Mouse (Mus musculus): ENCODE data around the gene Fkbp15. TPM values are rescaled to one million over a fixed set of nuclear protein-coding genes. Genes with fewer than 3 reads are reported as not detected.

Gene Fkbp15
- polyA plus RNA-seq, 1 experiment from 2014 or later: 15.0 TPM

DNA sequence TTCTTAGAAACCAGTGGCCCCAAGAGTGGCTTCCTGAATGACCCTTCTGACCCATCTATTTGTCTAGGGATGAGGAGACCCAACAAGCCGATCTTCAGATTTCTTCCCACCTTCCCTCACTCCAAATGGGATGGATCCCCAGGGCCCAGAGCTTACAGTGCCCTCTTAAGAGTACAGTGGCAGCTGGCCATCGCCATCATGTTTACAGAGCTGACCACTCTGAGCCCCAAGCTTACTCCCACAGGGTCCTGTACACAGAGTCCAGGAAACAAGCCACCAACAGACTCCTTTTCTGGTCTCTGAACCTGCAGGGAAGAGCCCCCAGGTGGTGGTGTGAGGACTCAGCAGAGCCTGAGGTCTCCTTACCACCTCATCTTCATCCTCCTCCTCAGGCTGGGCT, 57.6 kb downstream of the Fkbp15 start:
- no peak overlapping the region for H3K27ac ChIP-seq (replicated peaks)
- H3K4me1 ChIP-seq (replicated peaks; ENCODE audit: control insufficient read depth, insufficient read depth): no peaks in the 10 kb centered on the region
- H3K9me3 ChIP-seq (ENCODE audit: control insufficient read depth, low read length): no peaks in the 10 kb centered on the region
- 0 out of 2 replicates have a peak, but pooled peaks have one; percentile 16 for ATAC-seq (ENCODE audit: low FRiP score, low TSS enrichment)
- no peaks in the 10 kb centered on the region for H3K27me3 ChIP-seq (ENCODE audit: control insufficient read depth, insufficient read depth, low read length)
- 58% methylated on average over 2 of the region's 2 CpGs for WGBS
- no peak overlapping the region for H3K4me3 ChIP-seq (ENCODE audit: low read depth, low read length)
- H3K36me3 ChIP-seq (ENCODE audit: control insufficient read depth, insufficient read depth, low read length): peaks cover 25% of the 10 kb centered on the region
- TF ChIP-seq EP300 (optimal IDR thresholded peaks at IDR 0.05) (no peak), CTCF (IDR thresholded peaks at IDR 0.05; ENCODE audit: low read depth) (no peak)
- no peak for DNase-seq (ENCODE audit: low spot score)
- H3K9ac ChIP-seq (ENCODE audit: low read length): no peak overlapping the region
- no peak overlapping the region for H3K4me2 ChIP-seq (replicated peaks; ENCODE audit: low read depth)

DNA sequence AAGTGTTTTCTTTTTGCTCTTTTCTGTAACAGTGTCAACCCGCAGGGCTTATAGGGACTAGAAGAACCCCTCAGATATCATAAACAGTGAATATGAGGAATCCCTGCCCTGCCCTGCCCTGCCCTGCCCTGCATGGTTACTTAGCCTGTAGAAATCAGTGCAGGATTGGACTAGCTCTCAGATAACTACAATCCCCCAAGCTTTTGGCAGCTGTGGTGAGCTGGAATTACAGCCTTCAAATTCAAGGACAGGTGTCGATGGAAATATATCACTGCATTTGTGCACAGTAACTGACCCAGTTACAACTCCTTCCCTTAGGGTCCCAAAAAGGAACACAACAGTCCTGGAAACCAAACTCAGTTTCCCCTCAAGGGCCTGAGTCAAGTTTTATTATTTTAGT, 60.3 kb downstream of the Fkbp15 start:
- Histone ChIP-seq H3K27ac (replicated peaks) (no peak overlapping the region), H3K4me3 (ENCODE audit: low read depth, low read length) (no peak overlapping the region), H3K27me3 (ENCODE audit: control insufficient read depth, insufficient read depth, low read length) (no peaks in the 10 kb centered on the region), H3K4me1 (replicated peaks; ENCODE audit: control insufficient read depth, insufficient read depth) (no peaks in the 10 kb centered on the region), H3K36me3 (ENCODE audit: control insufficient read depth, insufficient read depth, low read length) (peaks cover 26% of the 10 kb centered on the region), H3K9ac (ENCODE audit: low read length) (no peak overlapping the region), H3K9me3 (ENCODE audit: control insufficient read depth, low read length) (no peaks in the 10 kb centered on the region), H3K4me2 (replicated peaks; ENCODE audit: low read depth) (no peak overlapping the region)
- TF ChIP-seq EP300 (optimal IDR thresholded peaks at IDR 0.05) (no peak), CTCF (IDR thresholded peaks at IDR 0.05; ENCODE audit: low read depth) (no peak)
- WGBS: 88% methylated on average over 2 of the region's 2 CpGs
- ATAC-seq (ENCODE audit: low FRiP score, low TSS enrichment) (no peak), DNase-seq (ENCODE audit: low spot score) (no peak)

DNA sequence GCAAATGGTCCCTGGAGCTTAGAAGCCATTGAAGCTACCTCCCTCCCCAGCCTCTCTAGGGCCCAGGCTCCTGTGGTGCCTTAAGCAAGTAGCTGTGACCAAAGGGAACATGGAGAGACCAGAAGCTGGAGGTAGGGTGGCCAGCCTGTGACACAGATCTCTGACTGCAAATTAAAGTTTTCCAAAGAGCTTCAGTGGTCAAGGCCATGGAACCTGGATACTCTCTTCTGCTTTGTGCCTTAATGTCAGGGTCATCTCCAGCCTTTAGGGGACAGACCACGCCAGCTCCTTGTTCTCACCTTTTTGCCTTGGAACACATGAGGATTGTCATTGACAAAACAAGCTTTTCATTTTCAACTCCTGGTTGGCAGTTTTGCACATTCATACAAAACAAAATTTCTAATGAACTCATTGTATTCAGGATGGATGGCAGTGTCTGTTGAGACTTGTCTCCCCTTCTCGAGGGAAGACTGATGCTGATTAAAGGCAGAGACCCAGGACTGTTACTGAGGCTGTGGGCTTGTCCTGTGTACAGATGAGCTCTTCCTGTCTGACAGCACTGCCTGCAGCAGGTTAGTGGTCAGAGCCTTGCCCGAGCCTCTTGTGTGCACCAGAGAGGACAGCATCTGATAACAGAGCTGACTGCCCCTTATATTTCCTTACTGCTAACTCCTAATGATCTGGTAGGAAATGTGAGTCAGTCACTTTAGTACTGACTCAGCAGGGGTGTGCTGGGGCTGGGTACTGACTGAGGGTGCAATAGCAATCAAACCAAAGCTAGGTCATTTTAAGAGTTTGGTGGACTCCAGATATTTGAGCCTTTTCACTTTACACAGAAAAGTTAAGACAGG, 62.8 kb downstream of the Fkbp15 start:
- no peak for ATAC-seq (ENCODE audit: low FRiP score, low TSS enrichment)
- no peak overlapping the region for H3K4me2 ChIP-seq (replicated peaks; ENCODE audit: low read depth)
- no peak overlapping the region for H3K9ac ChIP-seq (ENCODE audit: low read length)
- no peaks in the 10 kb centered on the region for H3K4me1 ChIP-seq (replicated peaks; ENCODE audit: control insufficient read depth, insufficient read depth)
- no peaks in the 10 kb centered on the region for H3K9me3 ChIP-seq (ENCODE audit: control insufficient read depth, low read length)
- H3K36me3 ChIP-seq (ENCODE audit: control insufficient read depth, insufficient read depth, low read length): peaks cover 19% of the 10 kb centered on the region
- H3K27ac ChIP-seq (replicated peaks): no peak overlapping the region
- H3K4me3 ChIP-seq (ENCODE audit: low read depth, low read length): no peak overlapping the region
- WGBS: 62% methylated on average over 3 of the region's 3 CpGs
- H3K27me3 ChIP-seq (ENCODE audit: control insufficient read depth, insufficient read depth, low read length): no peaks in the 10 kb centered on the region
- no peak for DNase-seq (ENCODE audit: low spot score)
- TF ChIP-seq EP300 (optimal IDR thresholded peaks at IDR 0.05): no peak
- TF ChIP-seq CTCF (IDR thresholded peaks at IDR 0.05; ENCODE audit: low read depth): no peak

DNA sequence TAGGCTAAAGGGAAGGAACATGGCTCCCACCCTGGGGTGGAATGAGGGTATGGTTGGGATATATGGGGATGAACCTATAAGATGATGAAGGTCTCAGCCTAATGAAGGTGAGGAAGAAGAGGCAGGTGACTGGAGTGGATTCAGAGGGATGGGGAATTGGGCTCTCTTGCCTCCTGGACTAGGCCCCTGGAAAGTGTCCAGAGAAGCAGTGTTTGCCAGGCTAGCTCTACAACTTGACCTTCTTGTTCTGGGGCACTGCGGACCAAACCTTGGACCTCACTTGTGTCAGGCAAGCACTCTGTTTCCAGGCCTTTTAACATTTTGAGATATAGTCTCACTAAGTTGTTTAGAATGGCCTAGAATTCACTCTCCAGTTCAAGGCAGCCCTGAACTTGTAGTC, 65.6 kb downstream of the Fkbp15 start:
- no peak overlapping the region for H3K4me3 ChIP-seq (ENCODE audit: low read depth, low read length)
- H3K27ac ChIP-seq (replicated peaks): no peak overlapping the region
- H3K4me1 ChIP-seq (replicated peaks; ENCODE audit: control insufficient read depth, insufficient read depth): no peaks in the 10 kb centered on the region
- H3K27me3 ChIP-seq (ENCODE audit: control insufficient read depth, insufficient read depth, low read length): no peaks in the 10 kb centered on the region
- TF ChIP-seq CTCF (IDR thresholded peaks at IDR 0.05; ENCODE audit: low read depth) (no peak), EP300 (optimal IDR thresholded peaks at IDR 0.05) (no peak)
- peaks cover 15% of the 10 kb centered on the region for H3K36me3 ChIP-seq (ENCODE audit: control insufficient read depth, insufficient read depth, low read length)
- 96% methylated on average over 1 of the region's 1 CpGs for WGBS
- no peak overlapping the region for H3K9ac ChIP-seq (ENCODE audit: low read length)
- no peak overlapping the region for H3K4me2 ChIP-seq (replicated peaks; ENCODE audit: low read depth)
- ATAC-seq (ENCODE audit: low FRiP score, low TSS enrichment) (no peak), DNase-seq (ENCODE audit: low spot score) (no peak)
- H3K9me3 ChIP-seq (ENCODE audit: control insufficient read depth, low read length): no peaks in the 10 kb centered on the region

DNA sequence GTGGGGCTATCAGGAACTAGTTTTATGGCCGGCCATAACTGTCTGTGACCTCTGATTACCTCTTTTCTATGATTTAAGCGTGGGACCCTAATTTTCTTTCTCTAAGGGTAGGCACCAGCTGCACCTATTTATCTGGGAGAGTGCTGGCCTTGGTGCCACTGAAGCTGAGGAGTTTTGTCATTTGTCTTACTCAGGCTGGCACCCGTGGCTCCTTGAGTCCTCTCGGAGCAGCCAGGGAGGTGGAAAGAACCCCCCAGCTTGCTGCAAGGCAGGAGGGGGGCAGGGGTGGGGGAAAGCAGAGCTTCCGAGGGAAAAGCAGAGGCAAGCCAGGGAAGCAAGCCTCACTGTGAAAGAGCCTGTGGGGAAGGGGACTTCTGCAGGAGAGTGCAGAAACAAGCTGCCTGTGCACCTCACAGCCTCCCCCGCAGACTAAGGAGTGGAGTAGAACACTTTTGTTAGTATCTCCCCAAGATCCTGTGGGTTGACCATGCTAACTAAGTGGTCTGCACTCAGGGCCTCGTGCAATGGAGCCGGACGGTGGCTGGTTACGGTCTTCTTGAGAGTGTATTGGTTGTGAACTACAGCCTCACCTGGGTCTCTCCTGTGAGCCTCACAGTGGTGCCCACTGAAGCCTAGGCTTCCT, 67.0 kb downstream of the Fkbp15 start:
- H3K27ac ChIP-seq (replicated peaks): no peak overlapping the region
- TF ChIP-seq EP300 (optimal IDR thresholded peaks at IDR 0.05) (no peak), CTCF (IDR thresholded peaks at IDR 0.05; ENCODE audit: low read depth) (no peak)
- H3K27me3 ChIP-seq (ENCODE audit: control insufficient read depth, insufficient read depth, low read length): no peaks in the 10 kb centered on the region
- H3K9ac ChIP-seq (ENCODE audit: low read length): no peak overlapping the region
- no peak overlapping the region for H3K4me3 ChIP-seq (ENCODE audit: low read depth, low read length)
- no peaks in the 10 kb centered on the region for H3K9me3 ChIP-seq (ENCODE audit: control insufficient read depth, low read length)
- no peak for ATAC-seq (ENCODE audit: low FRiP score, low TSS enrichment)
- DNase-seq (ENCODE audit: low spot score): no peak
- H3K36me3 ChIP-seq (ENCODE audit: control insufficient read depth, insufficient read depth, low read length): peaks cover 11% of the 10 kb centered on the region
- H3K4me2 ChIP-seq (replicated peaks; ENCODE audit: low read depth): no peak overlapping the region
- no peaks in the 10 kb centered on the region for H3K4me1 ChIP-seq (replicated peaks; ENCODE audit: control insufficient read depth, insufficient read depth)
- 68% methylated on average over 10 of the region's 10 CpGs for WGBS
